Mouse (Mus musculus) ES-E14 (cell line): Measurements from ENCODE around the gene Smim17. TPM values are rescaled to one million over a fixed set of nuclear protein-coding genes. Genes with fewer than 3 reads are reported as not detected.
"Not testable (repeated sequence)": the region's sequence is repeated elsewhere in the genome, so short reads cannot be mapped to it uniquely, and the experiment has no call there.

Experiments used
- DNase-seq: peaks from one replicate; pipeline ENCODE4 v3.0.0-alpha.2; 2013; ENCODE audit warnings: low read depth, low spot score
- H3K27ac ChIP-seq: 2 replicates; pipeline ENCODE4 v1.5.1; 2012; ENCODE audit warnings: low read depth, mild to moderate bottlenecking, low read length, moderate library complexity, mixed read lengths; ENCODE audit not compliant: poor library complexity, insufficient read depth, severe bottlenecking
- H3K36me3 ChIP-seq: 2 replicates; pipeline ENCODE4 v1.6.1; 2012; ENCODE audit warnings: mild to moderate bottlenecking, low read length, moderate library complexity, mixed read lengths; ENCODE audit not compliant: control insufficient read depth, poor library complexity, insufficient read depth, severe bottlenecking
- H3K4me1 ChIP-seq, 2 experiments: fragments of 150-350 bp in 1 of 2; sonication (generic) in 1 of 2; 2 replicates each; pipeline ENCODE4 v1.6.1; 2012; ENCODE audit warnings: low read length in 2 of 2, mild to moderate bottlenecking in 1 of 2, mixed read lengths in 1 of 2; ENCODE audit not compliant: control insufficient read depth in 2 of 2, insufficient read depth in 2 of 2, poor library complexity in 1 of 2
- H3K4me3 ChIP-seq, 2 experiments: fragments of 150-350 bp in 1 of 2; sonication (generic) in 1 of 2; 2 replicates each; pipeline ENCODE4 v1.5.1; 2012; ENCODE audit warnings: low read length in 2 of 2, low read depth in 1 of 2, mild to moderate bottlenecking in 1 of 2, mixed read lengths in 1 of 2; ENCODE audit not compliant: insufficient read depth in 1 of 2, poor library complexity in 1 of 2, severe bottlenecking in 1 of 2
- H3K9ac ChIP-seq: 2 replicates; pipeline ENCODE4 v1.6.1; 2012; ENCODE audit warnings: low read depth, mild to moderate bottlenecking, low read length, mixed read lengths; ENCODE audit not compliant: poor library complexity, insufficient read depth, severe bottlenecking
- H3K9me3 ChIP-seq: fragments of 150-350 bp; sonication (generic); 2 replicates; pipeline ENCODE4 v1.6.1; 2012; ENCODE audit warnings: low read depth, mild to moderate bottlenecking, low read length; ENCODE audit not compliant: control insufficient read depth, insufficient read depth
- CHD2 ChIP-seq: IDR thresholded peaks from 2 replicates; pipeline ENCODE4 v1.6.1; 2014; ENCODE audit warnings: mild to moderate bottlenecking, low read depth, low read length, inconsistent platforms
- HCFC1 ChIP-seq: IDR thresholded peaks from 2 replicates; pipeline ENCODE4 v1.6.1; 2012; ENCODE audit warnings: low read length, inconsistent platforms, borderline replicate concordance; ENCODE audit not compliant: insufficient read depth
- MAFK ChIP-seq: IDR thresholded peaks from 2 replicates; pipeline ENCODE4 v1.6.1; 2014; ENCODE audit warnings: mild to moderate bottlenecking, low read depth, low read length, inconsistent platforms; ENCODE audit not compliant: insufficient read depth
- ZC3H11A ChIP-seq: IDR thresholded peaks from 2 replicates; pipeline ENCODE4 v1.6.1; 2012; ENCODE audit warnings: low read depth, mild to moderate bottlenecking, inconsistent platforms, low read length, borderline replicate concordance
- ZNF384 ChIP-seq: IDR thresholded peaks from 2 replicates; pipeline ENCODE4 v1.6.1; 2012; ENCODE audit warnings: low read depth, low read length, inconsistent platforms
- in situ Hi-C, 2 experiments: fragments of 600-800 bp; cut with MboI; formaldehyde crosslinking; loops; one replicate each; pipeline ENCODE4 v1.15.1; 2025; ENCODE audit warnings: low sequenced_read_pairs in 2 of 2, inconsistent platforms in 1 of 2; ENCODE audit not compliant: unreplicated experiment in 2 of 2
- total RNA-seq: library from RNA; depleted of rRNA; stranded (reverse); fragments of 300-350 nt; gene quantifications from 2 replicates; pipeline ENCODE4 v1.2.3, GENCODE M21; 2012

The Smim17 gene
- total RNA-seq, 1 experiment: 0.54 TPM

DNA sequence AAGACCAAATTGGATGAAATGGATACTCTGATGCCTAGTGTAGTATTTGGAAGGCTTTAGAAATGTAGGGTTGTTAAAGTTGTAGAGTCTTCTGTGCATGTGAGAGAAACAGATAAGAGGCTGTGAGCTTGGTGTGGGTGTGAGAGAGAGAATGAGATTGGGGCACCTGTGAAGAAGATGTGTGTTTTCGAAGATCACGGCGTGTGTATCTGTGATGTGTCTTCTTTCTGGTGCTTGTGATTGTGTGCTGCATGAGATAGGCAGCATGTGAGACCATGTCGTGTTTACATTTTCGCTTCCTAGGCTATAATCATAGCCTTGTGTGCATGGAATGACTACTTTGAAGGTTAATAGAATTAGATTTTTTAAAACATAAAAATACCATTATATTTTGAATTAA lies 31.3 kb upstream of the Smim17 start:
- DNase-seq: no peak
- TF ChIP-seq ZC3H11A (no peak), CHD2 (no peak), MAFK (no peak)
- H3K4me3 ChIP-seq: no peak overlapping the region
- H3K27ac ChIP-seq: no peak overlapping the region
- in situ Hi-C loops: no loop called here
- H3K9me3 ChIP-seq: no peaks in the 10 kb centered on the region
- H3K36me3 ChIP-seq: no peaks in the 10 kb centered on the region
- H3K9ac ChIP-seq: no peak overlapping the region
- H3K4me1 ChIP-seq: peaks cover 2 to 6% of the 10 kb centered on the region in 2 experiments; a peak in 2 of 4 replicates

GRCm38 (mm10) chr7:6368146-6368545 lies 30.4 kb upstream of the Smim17 start:
- H3K27ac ChIP-seq, in situ Hi-C loops, DNase-seq: not testable (repeated sequence)

GRCm38 (mm10) chr7:6369460-6369859 lies 29.1 kb upstream of the Smim17 start:
- peaks cover 2 to 7% of the 10 kb centered on the region in 2 experiments; a peak in 2 of 4 replicates for H3K4me1 ChIP-seq
- no peak overlapping the region for H3K9ac ChIP-seq
- H3K27ac ChIP-seq: no peak overlapping the region
- no peaks in the 10 kb centered on the region for H3K36me3 ChIP-seq
- H3K9me3 ChIP-seq: no peaks in the 10 kb centered on the region
- H3K4me3 ChIP-seq: no peak overlapping the region
- DNase-seq: no peak
- TF ChIP-seq CHD2 (no peak), MAFK (no peak), HCFC1 (no peak), ZNF384 (no peak), ZC3H11A (no peak)
- in situ Hi-C loops: no loop called here

More at GRCm38 (mm10) chr7:6368146-6368545, 30.4 kb upstream of the Smim17 start:
- not testable (repeated sequence) for H3K4me1 ChIP-seq, H3K9me3 ChIP-seq, H3K4me3 ChIP-seq, H3K36me3 ChIP-seq, H3K9ac ChIP-seq

DNA sequence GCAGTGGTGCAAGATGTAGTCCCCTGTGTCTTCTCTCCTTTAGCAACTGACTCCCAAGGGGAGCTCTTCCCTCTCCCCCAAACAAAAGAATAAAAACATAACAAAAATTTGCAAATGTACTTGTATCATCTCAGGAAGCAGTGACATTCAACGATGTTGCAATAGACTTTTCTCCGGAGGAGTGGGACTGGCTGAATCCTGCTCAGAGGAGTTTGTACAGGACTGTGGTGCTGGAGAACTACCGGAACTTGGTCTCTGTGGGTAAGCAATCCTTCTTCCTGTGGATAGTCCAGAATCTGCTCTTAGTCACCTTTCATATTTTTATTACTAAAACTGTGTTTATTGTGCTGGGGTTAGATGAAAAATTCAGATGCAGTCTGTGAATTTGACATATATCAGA lies 25.5 kb upstream of the Smim17 start:
- no peak for TF ChIP-seq ZNF384
- no peak for TF ChIP-seq CHD2
- TF ChIP-seq ZC3H11A: no peak
- TF ChIP-seq MAFK: no peak
- no peak for TF ChIP-seq HCFC1
- no peak overlapping the region for H3K27ac ChIP-seq
- H3K36me3 ChIP-seq: no peaks in the 10 kb centered on the region
- no peak overlapping the region for H3K9ac ChIP-seq
- peaks cover 0 to 5% of the 10 kb centered on the region in 2 experiments; a peak in 1 of 4 replicates for H3K4me1 ChIP-seq
- H3K4me3 ChIP-seq: no peak overlapping the region
- H3K9me3 ChIP-seq: no peaks in the 10 kb centered on the region
- in situ Hi-C loops: no loop called here
- no peak for DNase-seq

GRCm38 (mm10) chr7:6378441-6378840 lies 20.1 kb upstream of the Smim17 start:
- no peak for TF ChIP-seq CHD2
- no peak for TF ChIP-seq ZC3H11A
- no peak for TF ChIP-seq MAFK
- TF ChIP-seq ZNF384: no peak
- TF ChIP-seq HCFC1: no peak
- H3K9me3 ChIP-seq: no peaks in the 10 kb centered on the region
- DNase-seq: no peak
- no peak overlapping the region for H3K9ac ChIP-seq
- H3K27ac ChIP-seq: no peak overlapping the region
- in situ Hi-C loops: no loop called here
- H3K4me3 ChIP-seq: no peak overlapping the region
- no peaks in the 10 kb centered on the region for H3K36me3 ChIP-seq
- H3K4me1 ChIP-seq: 0 out of 4 replicates have a peak, but pooled peaks cover 0 to 2% of the 10 kb centered on the region in 2 experiments
